Mouse (Mus musculus): ENCODE measurements around the gene Krt18. TPM values are rescaled to one million over a fixed set of nuclear protein-coding genes. Genes with fewer than 3 reads are reported as not detected.

Krt18 gene
- 26.8 and 30.1 TPM in 2 replicates for polyA plus RNA-seq (2014; fragmentation: Nextera tagmentation; extraction: Ambion mirVana)

DNA sequence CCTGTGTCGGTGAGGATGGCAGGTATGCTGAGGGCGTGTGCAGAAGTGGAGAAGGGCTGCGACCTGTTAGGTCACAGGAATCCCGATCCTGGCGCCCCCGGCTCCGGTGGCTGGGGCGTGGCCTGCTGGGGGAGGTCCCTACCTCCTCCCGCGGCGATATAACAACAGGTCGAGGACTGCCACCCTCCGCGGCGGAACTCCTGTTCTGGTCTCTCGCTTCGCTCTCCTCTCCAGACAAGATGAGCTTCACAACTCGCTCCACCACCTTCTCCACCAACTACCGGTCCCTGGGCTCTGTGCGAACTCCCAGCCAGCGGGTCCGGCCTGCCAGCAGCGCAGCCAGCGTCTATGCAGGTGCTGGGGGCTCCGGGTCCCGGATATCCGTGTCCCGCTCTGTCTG, at the start of gene Krt18:
Krt18 (plus strand) TSS at position 141 of the 400 bp plus-strand sequence.
- ATAC-seq (ENCODE audit: insufficient number of reproducible peaks, low FRiP score, low TSS enrichment, low read depth) = peak; percentile 45; the same call in 1 of the 2 replicates
- 1% methylated on average over 28 of the region's 28 CpGs for WGBS
- Histone ChIP-seq H3K9me3 (ENCODE audit: control insufficient read depth, low read length) (no peaks in the 10 kb centered on the region), H3K4me3 (ENCODE audit: low read depth, low read length) (peak within 1 kb of the TSS; percentile 35), H3K9ac (ENCODE audit: low read length) (peak within 1 kb of the TSS; percentile 53), H3K27ac (replicated peaks; ENCODE audit: low read depth, low read length) (no peak within 1 kb of the TSS), H3K27me3 (ENCODE audit: control insufficient read depth, insufficient read depth, low read length) (peaks cover 29% of the 10 kb centered on the region), H3K4me1 (ENCODE audit: control insufficient read depth, insufficient read depth, low read length) (peaks cover 16% of the 10 kb centered on the region), H3K36me3 (ENCODE audit: control insufficient read depth, insufficient read depth, low read length) (no peaks in the 10 kb centered on the region), H3K4me2 (ENCODE audit: low read depth, severe bottlenecking) (peak within 1 kb of the TSS; percentile 66)
- DNase-seq (ENCODE audit: low spot score) = peak; percentile 63

DNA sequence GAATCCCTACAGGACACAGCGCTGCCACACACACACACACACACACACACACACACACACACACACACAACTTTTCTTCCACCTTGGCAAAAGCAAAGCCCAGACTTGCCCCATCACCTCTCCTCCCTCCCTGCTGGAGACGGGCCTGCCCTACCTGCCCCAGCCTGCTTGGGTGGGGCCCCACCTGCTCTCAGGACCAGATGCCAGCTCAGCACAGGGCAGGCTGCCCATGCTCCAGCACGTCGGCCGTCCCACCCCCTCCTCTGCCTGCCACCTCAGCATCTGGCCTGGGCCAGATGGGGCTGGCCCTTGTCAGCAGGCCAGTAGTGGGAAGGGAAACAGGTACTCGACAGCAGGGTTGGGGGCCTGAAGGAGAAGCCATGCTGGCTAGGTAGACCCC, 47.1 kb upstream of the Krt18 start:
- H3K4me2 ChIP-seq (ENCODE audit: low read depth, severe bottlenecking) = no peak overlapping the region
- DNase-seq (ENCODE audit: low spot score) (no peak), ATAC-seq (ENCODE audit: insufficient number of reproducible peaks, low FRiP score, low TSS enrichment, low read depth) (no peak)
- WGBS = 62% methylated on average over 6 of the region's 6 CpGs
- H3K4me3 ChIP-seq (ENCODE audit: low read depth, low read length) = no peak overlapping the region
- H3K9ac ChIP-seq (ENCODE audit: low read length) = no peak overlapping the region
- no peaks in the 10 kb centered on the region for H3K27me3 ChIP-seq (ENCODE audit: control insufficient read depth, insufficient read depth, low read length)
- no peaks in the 10 kb centered on the region for H3K9me3 ChIP-seq (ENCODE audit: control insufficient read depth, low read length)
- H3K36me3 ChIP-seq (ENCODE audit: control insufficient read depth, insufficient read depth, low read length) = no peaks in the 10 kb centered on the region
- H3K4me1 ChIP-seq (ENCODE audit: control insufficient read depth, insufficient read depth, low read length) = peaks cover 21% of the 10 kb centered on the region
- no peak overlapping the region for H3K27ac ChIP-seq (replicated peaks; ENCODE audit: low read depth, low read length)

DNA sequence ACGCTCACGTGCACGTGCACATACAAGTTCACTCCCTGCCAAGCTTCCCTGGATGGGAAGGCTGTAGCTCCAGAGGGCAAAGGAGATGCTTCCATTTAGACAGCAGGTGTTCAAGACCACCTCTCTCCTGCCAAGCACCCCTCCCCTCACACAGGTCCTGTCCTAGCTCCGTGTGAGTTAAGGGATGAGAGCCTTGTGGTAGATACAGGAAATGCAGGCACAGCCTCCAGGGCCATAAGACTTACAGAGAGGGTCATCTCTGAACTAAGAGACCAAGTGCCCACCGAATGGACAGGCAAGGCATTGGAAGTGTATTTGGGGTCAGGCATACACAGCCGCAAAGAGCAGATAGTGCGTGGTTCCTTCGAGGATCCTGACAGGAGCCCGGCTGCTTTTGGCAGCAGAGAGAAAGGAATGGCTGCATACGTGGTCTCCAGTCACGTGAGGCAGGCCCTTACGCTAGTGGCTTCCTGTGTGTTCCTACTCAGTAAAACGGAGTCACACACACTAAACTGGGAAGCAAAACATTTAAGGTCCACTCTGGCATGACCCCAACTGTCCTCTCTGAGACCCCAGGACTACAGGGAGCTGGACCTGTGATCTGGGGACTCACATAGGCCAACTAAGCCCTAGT, 44.5 kb upstream of the Krt18 start:
- WGBS = 83% methylated on average over 13 of the region's 13 CpGs

DNA sequence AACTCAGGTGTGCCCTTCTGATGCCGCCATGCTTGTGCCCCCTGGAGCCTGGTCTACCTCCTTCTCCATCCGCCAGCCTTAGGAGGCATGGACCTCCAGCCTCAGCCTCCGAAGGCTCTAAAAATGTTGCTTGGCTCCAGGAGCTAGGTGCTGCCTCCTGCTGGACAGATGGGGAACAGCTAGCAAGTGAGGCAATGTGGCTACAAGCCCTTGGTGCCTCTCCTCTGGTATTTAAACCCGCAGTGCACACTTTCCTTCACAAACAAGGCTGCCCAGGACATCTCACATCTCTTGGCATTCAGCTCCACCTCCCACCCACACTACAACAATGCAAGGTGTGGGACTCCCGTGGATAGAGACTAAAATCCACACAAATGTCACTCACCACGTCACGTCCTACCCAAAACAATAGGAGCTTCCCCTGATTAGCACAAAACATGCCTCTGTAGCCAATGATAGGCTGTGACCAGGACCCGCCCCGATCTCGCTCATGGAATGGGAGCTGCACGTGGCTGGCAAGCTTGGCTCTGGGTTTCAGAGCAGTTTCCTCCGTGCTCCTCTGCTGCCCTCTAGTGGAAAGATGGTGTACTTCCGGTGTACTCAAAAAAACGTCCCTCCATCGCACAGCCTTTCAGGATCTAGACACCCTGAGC, 43.9 kb upstream of the Krt18 start:
- no peaks in the 10 kb centered on the region for H3K9me3 ChIP-seq (ENCODE audit: control insufficient read depth, low read length)
- no peaks in the 10 kb centered on the region for H3K4me1 ChIP-seq (ENCODE audit: control insufficient read depth, insufficient read depth, low read length)
- DNase-seq (ENCODE audit: low spot score) (peak; percentile 98), ATAC-seq (ENCODE audit: insufficient number of reproducible peaks, low FRiP score, low TSS enrichment, low read depth) (peak; percentile 83)
- H3K36me3 ChIP-seq (ENCODE audit: control insufficient read depth, insufficient read depth, low read length) = no peaks in the 10 kb centered on the region
- H3K27me3 ChIP-seq (ENCODE audit: control insufficient read depth, insufficient read depth, low read length) = no peaks in the 10 kb centered on the region
- H3K9ac ChIP-seq (ENCODE audit: low read length) = peak overlapping the region; percentile 37; the same call in 1 of the 2 replicates
- peak overlapping the region; percentile 21; the same call in 1 of the 2 replicates for H3K4me3 ChIP-seq (ENCODE audit: low read depth, low read length)
- peak overlapping the region; percentile 41 for H3K4me2 ChIP-seq (ENCODE audit: low read depth, severe bottlenecking)
- H3K27ac ChIP-seq (replicated peaks; ENCODE audit: low read depth, low read length) = peak overlapping the region; percentile 56; the same call in 1 of the 2 replicates
- 2% methylated on average over 15 of the region's 15 CpGs for WGBS

More for the DNA sequence above, 44.5 kb upstream of the Krt18 start:
- H3K9ac ChIP-seq (ENCODE audit: low read length) = peak overlapping the region; percentile 37; the same call in 1 of the 2 replicates
- H3K36me3 ChIP-seq (ENCODE audit: control insufficient read depth, insufficient read depth, low read length) = no peaks in the 10 kb centered on the region
- H3K4me3 ChIP-seq (ENCODE audit: low read depth, low read length) = no peak overlapping the region
- H3K9me3 ChIP-seq (ENCODE audit: control insufficient read depth, low read length) = no peaks in the 10 kb centered on the region
- ATAC-seq (ENCODE audit: insufficient number of reproducible peaks, low FRiP score, low TSS enrichment, low read depth) (no peak), DNase-seq (ENCODE audit: low spot score) (no peak)
- H3K27me3 ChIP-seq (ENCODE audit: control insufficient read depth, insufficient read depth, low read length) = no peaks in the 10 kb centered on the region
- no peak overlapping the region; the same call in 1 of the 2 replicates for H3K27ac ChIP-seq (replicated peaks; ENCODE audit: low read depth, low read length)
- H3K4me1 ChIP-seq (ENCODE audit: control insufficient read depth, insufficient read depth, low read length) = no peaks in the 10 kb centered on the region
- peak overlapping the region; percentile 41 for H3K4me2 ChIP-seq (ENCODE audit: low read depth, severe bottlenecking)

DNA sequence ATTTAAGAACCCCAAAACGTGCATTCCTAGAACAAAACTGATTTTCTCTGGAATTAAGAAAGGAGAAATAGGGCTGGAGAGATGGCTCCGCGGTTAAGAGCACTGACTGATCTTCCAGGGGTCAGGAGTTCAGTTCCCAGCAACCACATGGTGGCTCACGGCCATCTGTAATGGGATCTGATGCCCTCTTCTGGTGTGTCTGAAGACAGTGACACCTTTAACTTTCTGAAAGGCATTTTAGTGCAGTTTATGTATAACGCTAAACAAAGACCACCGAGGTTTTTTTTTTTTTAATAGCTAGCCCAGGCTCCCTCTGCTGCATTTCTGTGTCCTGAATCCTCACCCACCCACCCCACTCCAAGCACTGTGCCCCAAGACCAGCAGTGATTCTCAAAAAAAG, 43.2 kb upstream of the Krt18 start:
- no peak for DNase-seq (ENCODE audit: low spot score)
- H3K36me3 ChIP-seq (ENCODE audit: control insufficient read depth, insufficient read depth, low read length) = no peaks in the 10 kb centered on the region
- H3K4me3 ChIP-seq (ENCODE audit: low read depth, low read length) = no peak overlapping the region
- no peaks in the 10 kb centered on the region for H3K9me3 ChIP-seq (ENCODE audit: control insufficient read depth, low read length)
- WGBS = 15% methylated on average over 6 of the region's 6 CpGs
- no peaks in the 10 kb centered on the region for H3K4me1 ChIP-seq (ENCODE audit: control insufficient read depth, insufficient read depth, low read length)
- H3K27ac ChIP-seq (replicated peaks; ENCODE audit: low read depth, low read length) = no peak overlapping the region
- peak overlapping the region; percentile 24 for H3K4me2 ChIP-seq (ENCODE audit: low read depth, severe bottlenecking)
- peak overlapping the region; percentile 40; the same call in 1 of the 2 replicates for H3K9ac ChIP-seq (ENCODE audit: low read length)
- no peaks in the 10 kb centered on the region for H3K27me3 ChIP-seq (ENCODE audit: control insufficient read depth, insufficient read depth, low read length)
- ATAC-seq (ENCODE audit: insufficient number of reproducible peaks, low FRiP score, low TSS enrichment, low read depth) = no peak

DNA sequence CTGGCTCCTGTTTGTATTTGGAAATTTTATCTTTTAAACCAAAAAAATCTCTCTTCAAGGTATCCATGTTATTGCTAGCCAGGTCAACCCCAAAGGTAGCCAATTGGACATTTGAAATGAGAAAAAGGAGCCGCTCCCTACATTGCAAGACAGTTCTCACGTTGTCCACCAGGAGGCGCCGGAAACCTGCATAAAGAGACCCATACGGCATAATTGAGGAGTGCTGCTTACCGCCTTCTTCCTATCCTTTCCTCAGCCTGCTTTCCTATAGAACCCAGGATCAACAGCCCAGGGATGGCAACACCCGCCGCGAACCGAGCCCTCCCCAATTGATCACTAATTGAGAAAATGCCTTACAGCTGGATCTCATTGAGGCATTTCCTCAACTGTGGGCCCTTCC, 39.9 kb upstream of the Krt18 start:
- H3K4me2 ChIP-seq (ENCODE audit: low read depth, severe bottlenecking) = no peak overlapping the region
- H3K36me3 ChIP-seq (ENCODE audit: control insufficient read depth, insufficient read depth, low read length) = no peaks in the 10 kb centered on the region
- H3K4me3 ChIP-seq (ENCODE audit: low read depth, low read length) = no peak overlapping the region
- H3K9me3 ChIP-seq (ENCODE audit: control insufficient read depth, low read length) = no peaks in the 10 kb centered on the region
- H3K27me3 ChIP-seq (ENCODE audit: control insufficient read depth, insufficient read depth, low read length) = no peaks in the 10 kb centered on the region
- peak; percentile 94 for DNase-seq (ENCODE audit: low spot score)
- under 1% methylated on average over 10 of the region's 10 CpGs for WGBS
- ATAC-seq (ENCODE audit: insufficient number of reproducible peaks, low FRiP score, low TSS enrichment, low read depth) = no peak
- H3K4me1 ChIP-seq (ENCODE audit: control insufficient read depth, insufficient read depth, low read length) = no peaks in the 10 kb centered on the region
- no peak overlapping the region for H3K27ac ChIP-seq (replicated peaks; ENCODE audit: low read depth, low read length)
- H3K9ac ChIP-seq (ENCODE audit: low read length) = no peak overlapping the region

DNA sequence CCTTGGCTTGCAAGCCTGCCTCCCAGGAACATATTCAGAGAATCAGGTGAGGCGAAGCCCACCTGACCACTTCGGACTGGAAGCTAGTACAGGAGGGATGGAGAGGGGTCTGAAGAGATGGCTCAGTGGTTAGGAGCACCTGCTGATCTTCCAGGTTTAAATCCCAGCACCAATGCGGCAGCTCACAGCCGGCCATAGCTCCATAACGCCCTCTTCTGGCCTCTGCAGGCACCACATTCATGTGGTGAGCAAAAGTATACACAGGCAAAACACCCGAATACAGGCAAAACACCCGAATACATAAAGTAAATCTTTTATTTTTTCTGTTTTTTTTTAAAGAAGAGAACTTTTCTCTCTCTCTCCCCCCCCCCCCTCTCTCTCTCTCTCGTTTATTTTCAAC, 39.3 kb upstream of the Krt18 start:
- DNase-seq (ENCODE audit: low spot score) (no peak), ATAC-seq (ENCODE audit: insufficient number of reproducible peaks, low FRiP score, low TSS enrichment, low read depth) (no peak)
- no peak overlapping the region for H3K27ac ChIP-seq (replicated peaks; ENCODE audit: low read depth, low read length)
- H3K4me3 ChIP-seq (ENCODE audit: low read depth, low read length) = no peak overlapping the region
- no peak overlapping the region for H3K9ac ChIP-seq (ENCODE audit: low read length)
- H3K4me2 ChIP-seq (ENCODE audit: low read depth, severe bottlenecking) = no peak overlapping the region
- H3K4me1 ChIP-seq (ENCODE audit: control insufficient read depth, insufficient read depth, low read length) = no peaks in the 10 kb centered on the region
- no peaks in the 10 kb centered on the region for H3K9me3 ChIP-seq (ENCODE audit: control insufficient read depth, low read length)
- WGBS = 57% methylated on average over 8 of the region's 8 CpGs
- H3K27me3 ChIP-seq (ENCODE audit: control insufficient read depth, insufficient read depth, low read length) = no peaks in the 10 kb centered on the region
- H3K36me3 ChIP-seq (ENCODE audit: control insufficient read depth, insufficient read depth, low read length) = no peaks in the 10 kb centered on the region

DNA sequence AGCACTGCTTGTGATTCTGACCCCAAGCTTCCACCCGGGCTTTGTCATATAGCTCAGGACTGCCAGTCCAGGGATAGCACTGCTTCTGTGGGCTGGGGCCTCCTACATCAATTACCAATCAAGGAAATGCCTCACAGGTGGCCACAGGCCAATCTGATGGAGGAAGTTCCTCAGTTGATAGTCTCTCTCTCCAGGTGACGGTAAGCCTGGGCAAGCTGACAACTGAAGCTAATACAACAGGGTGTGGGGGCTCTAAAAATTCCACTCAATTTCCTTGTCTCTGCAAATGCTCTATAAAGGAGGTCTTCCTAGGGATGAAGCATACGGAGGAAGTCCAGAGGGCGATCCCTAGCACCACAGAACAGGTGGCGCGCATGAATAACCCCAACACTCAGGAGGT, 37.0 kb upstream of the Krt18 start:
- Histone ChIP-seq H3K27me3 (ENCODE audit: control insufficient read depth, insufficient read depth, low read length) (no peaks in the 10 kb centered on the region), H3K36me3 (ENCODE audit: control insufficient read depth, insufficient read depth, low read length) (no peaks in the 10 kb centered on the region), H3K9me3 (ENCODE audit: control insufficient read depth, low read length) (peaks cover 3% of the 10 kb centered on the region; the same call in 1 of the 2 replicates), H3K4me2 (ENCODE audit: low read depth, severe bottlenecking) (no peak overlapping the region), H3K27ac (replicated peaks; ENCODE audit: low read depth, low read length) (no peak overlapping the region), H3K9ac (ENCODE audit: low read length) (no peak overlapping the region), H3K4me3 (ENCODE audit: low read depth, low read length) (no peak overlapping the region), H3K4me1 (ENCODE audit: control insufficient read depth, insufficient read depth, low read length) (no peaks in the 10 kb centered on the region)
- ATAC-seq (ENCODE audit: insufficient number of reproducible peaks, low FRiP score, low TSS enrichment, low read depth) = no peak
- no peak for DNase-seq (ENCODE audit: low spot score)
- WGBS = 85% methylated on average over 6 of the region's 6 CpGs
